Mouse (Mus musculus): ENCODE measurements around the gene Pou3f4.
"Not testable (repeated sequence)": the region's sequence is repeated elsewhere in the genome, so short reads cannot be mapped to it uniquely, and the experiment has no call there.

The Pou3f4 gene

GRCm38 (mm10) chrX:110814151-110814571 is at the start of gene Pou3f4:
Gene Pou3f4 (plus strand): TSS chrX:110814280.
- no peak for DNase-seq (ENCODE audit: low read depth, low spot score)

- DNase-seq (ENCODE audit: low read depth, low spot score) = no peak
Measured at GRCm38 (mm10) chrX:110765939-110766338, 48.1 kb upstream of the Pou3f4 start.

GRCm38 (mm10) chrX:110774807-110775206 is 39.3 kb upstream of the Pou3f4 start:
- DNase-seq (ENCODE audit: low read depth, low spot score) = not testable (repeated sequence)

GRCm38 (mm10) chrX:110802502-110802901 is 11.6 kb upstream of the Pou3f4 start:
- DNase-seq (ENCODE audit: low read depth, low spot score) = no peak

- no peak for DNase-seq (ENCODE audit: low read depth, low spot score)
Measured at GRCm38 (mm10) chrX:110810001-110810578, 4.0 kb upstream of the Pou3f4 start.

GRCm38 (mm10) chrX:110810753-110811506 is 3.1 kb upstream of the Pou3f4 start:
- no peak for DNase-seq (ENCODE audit: low read depth, low spot score)

GRCm38 (mm10) chrX:110812071-110812470 is 2.0 kb upstream of the Pou3f4 start:
- no peak for DNase-seq (ENCODE audit: low read depth, low spot score)

GRCm38 (mm10) chrX:110813401-110813800 is 679 bp upstream of the Pou3f4 start:
- DNase-seq (ENCODE audit: low read depth, low spot score) = no peak

GRCm38 (mm10) chrX:110814592-110815548 is 790 bp downstream of the Pou3f4 start:
- no peak for DNase-seq (ENCODE audit: low read depth, low spot score)

GRCm38 (mm10) chrX:110815549-110815930 is 1.5 kb downstream of the Pou3f4 start:
- DNase-seq (ENCODE audit: low read depth, low spot score) = no peak

- DNase-seq (ENCODE audit: low read depth, low spot score) = no peak
Measured at GRCm38 (mm10) chrX:110816609-110817008, 2.5 kb downstream of the Pou3f4 start.

- DNase-seq (ENCODE audit: low read depth, low spot score) = no peak
Measured at GRCm38 (mm10) chrX:110817211-110817610, 3.1 kb downstream of the Pou3f4 start.

GRCm38 (mm10) chrX:110837450-110837849 is 23.4 kb downstream of the Pou3f4 start:
- DNase-seq (ENCODE audit: low read depth, low spot score) = no peak

GRCm38 (mm10) chrX:110851300-110851699 is 37.2 kb downstream of the Pou3f4 start:
- no peak for DNase-seq (ENCODE audit: low read depth, low spot score)
